Mouse (Mus musculus) liver, embryonic 13.5 days (tissue): Measurements from ENCODE around the gene Hras. TPM values are rescaled to one million over a fixed set of nuclear protein-coding genes. Genes with fewer than 3 reads are reported as not detected.

Experiments used
- ATAC-seq: fragments of 200-750 bp; cut with Nextera tagmentation; 2 replicates; pipeline ENCODE4 v1.8.0; 2017; ENCODE audit warnings: low read depth, mild to moderate bottlenecking, moderate number of reproducible peaks, moderate library complexity
- DNase-seq: peaks from one replicate; pipeline ENCODE4 v3.0.0; 2022
- H3K27ac ChIP-seq: fragments of 300-500 bp; sonication (generic); 2 replicates; pipeline ENCODE4 v1.5.1; 2015; ENCODE audit warnings: moderate library complexity, mild to moderate bottlenecking, inconsistent platforms
- H3K27me3 ChIP-seq: fragments of 300-500 bp; sonication (generic); 2 replicates; pipeline ENCODE4 v1.6.1; 2015; ENCODE audit warnings: mild to moderate bottlenecking, inconsistent platforms
- H3K36me3 ChIP-seq: fragments of 300-500 bp; sonication (generic); 2 replicates; pipeline ENCODE4 v1.6.1; 2015; ENCODE audit warnings: mild to moderate bottlenecking, inconsistent platforms
- H3K4me1 ChIP-seq: fragments of 300-500 bp; sonication (generic); replicated peaks from 2 replicates; pipeline ENCODE4 v1.6.1; 2015; ENCODE audit warnings: inconsistent platforms
- H3K4me2 ChIP-seq: fragments of 300-500 bp; sonication (generic); 2 replicates; pipeline ENCODE4 v1.6.1; 2015; ENCODE audit warnings: inconsistent platforms, mild to moderate bottlenecking, moderate library complexity
- H3K4me3 ChIP-seq: fragments of 300-500 bp; sonication (generic); replicated peaks from 2 replicates; pipeline ENCODE4 v1.5.1; 2015; ENCODE audit warnings: mild to moderate bottlenecking, inconsistent platforms
- H3K9ac ChIP-seq: fragments of 300-500 bp; sonication (generic); 2 replicates; pipeline ENCODE4 v1.6.1; 2015; ENCODE audit warnings: mild to moderate bottlenecking, inconsistent platforms
- H3K9me3 ChIP-seq: fragments of 300-500 bp; sonication (generic); replicated peaks from 2 replicates; pipeline ENCODE4 v1.6.1; 2016; ENCODE audit warnings: inconsistent platforms
- WGBS: fragments of 180-500 bp; shearing (Covaris S2); methylation state at CpG from one replicate; pipeline ENCODE4 v1.1.7; 2015; ENCODE audit not compliant: insufficient replicate concordance; 5-methylcytosine and 5-hydroxymethylcytosine counted together
- microRNA counts: library from miRNA; unstranded; fragments of <30 nt; microRNA quantifications from one replicate; lab custom pipeline; 2016
- microRNA-seq: library from miRNA; unstranded; fragments of <30 nt; microRNA quantifications from one replicate; pipeline ENCODE4, GENCODE M21; 2016
- polyA plus RNA-seq: library from polyadenylated mRNA; unstranded; fragments of >200 nt; fragmentation: Nextera tagmentation; extraction: Ambion mirVana; gene quantifications from 2 replicates; pipeline ENCODE4 v1.2.1, GENCODE M21; 2015

Gene Hras
- polyA plus RNA-seq, 1 experiment from 2014 or later: 104 TPM

DNA sequence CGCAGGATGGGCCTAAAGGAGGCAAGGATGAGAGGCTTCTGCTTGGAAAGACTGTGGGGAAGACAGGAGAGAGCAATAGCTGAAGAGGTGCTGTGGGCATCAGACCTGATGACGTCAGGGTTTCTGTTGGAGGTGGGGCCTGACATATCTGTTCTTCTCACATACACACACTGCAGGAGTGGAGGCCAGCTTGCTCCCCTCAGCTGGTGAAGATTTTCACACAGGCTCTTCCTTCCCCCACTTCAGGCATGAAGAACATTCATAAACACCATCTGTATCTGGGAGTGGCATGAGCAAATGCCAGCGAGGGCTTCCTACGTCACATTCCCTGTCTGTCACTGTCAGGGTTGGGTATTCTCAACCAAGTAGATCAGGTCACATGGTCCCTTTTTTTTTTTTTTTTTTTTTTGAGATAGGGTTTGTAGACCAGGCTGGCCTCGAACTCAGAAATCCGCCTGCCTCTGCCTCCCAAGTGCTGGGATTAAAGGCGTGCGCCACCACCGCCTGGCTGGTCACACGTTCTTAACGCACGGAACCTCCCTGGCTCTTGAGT, 47.7 kb downstream of the Hras start:
- no peaks in the 10 kb centered on the region for H3K9me3 ChIP-seq
- 68% methylated on average over 12 of the region's 12 CpGs for WGBS
- peak overlapping the region; percentile 67 for H3K9ac ChIP-seq
- H3K27ac ChIP-seq: peak overlapping the region; percentile 86
- peak; percentile 71 for DNase-seq
- H3K4me3 ChIP-seq: 0 out of 2 replicates have a peak overlapping the region, but pooled peaks have one; percentile 22
- no peaks in the 10 kb centered on the region for H3K27me3 ChIP-seq
- H3K4me1 ChIP-seq: peaks cover 79% of the 10 kb centered on the region
- H3K4me2 ChIP-seq: peak overlapping the region; percentile 50
- peak; percentile 86 for ATAC-seq
- peaks cover 98% of the 10 kb centered on the region for H3K36me3 ChIP-seq

- Histone ChIP-seq H3K4me2 (peak overlapping the region; percentile 50), H3K4me1 (peaks cover 86% of the 10 kb centered on the region), H3K9ac (peak overlapping the region; percentile 67), H3K4me3 (peak overlapping the region; percentile 22; the same call in 1 of the 2 replicates), H3K36me3 (peaks cover 98% of the 10 kb centered on the region), H3K27me3 (no peaks in the 10 kb centered on the region), H3K9me3 (no peaks in the 10 kb centered on the region), H3K27ac (peak overlapping the region; percentile 86)
- DNase-seq (no peak), ATAC-seq (0 out of 2 replicates have a peak, but pooled peaks have one; percentile 18)
- WGBS: 35% methylated on average over 1 of the region's 1 CpGs
Observed at GRCm38 (mm10) chr7:141145403-141145802, 48.4 kb downstream of the Hras start.

DNA sequence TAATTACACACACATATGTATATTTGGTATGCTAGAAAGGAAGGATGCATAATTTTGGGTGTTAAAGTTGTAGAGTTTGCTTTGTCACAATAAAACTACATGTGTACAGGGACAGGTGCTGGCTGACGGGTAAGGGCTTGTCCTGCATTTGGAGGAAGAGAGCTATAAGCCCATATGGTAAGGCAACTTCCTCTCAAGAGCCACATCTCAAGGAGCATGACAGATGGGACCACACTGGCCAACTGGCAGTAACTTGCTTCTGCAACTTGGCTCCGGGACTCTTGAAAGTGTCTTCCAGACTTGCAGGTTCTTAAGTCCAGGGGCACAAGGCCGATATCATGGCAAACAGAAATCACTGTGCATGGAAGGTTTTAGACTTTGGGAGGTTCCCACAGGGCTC, 49.2 kb downstream of the Hras start:
- no peak for ATAC-seq
- H3K36me3 ChIP-seq: peaks cover 98% of the 10 kb centered on the region
- WGBS: 83% methylated on average over 3 of the region's 3 CpGs
- H3K27me3 ChIP-seq: no peaks in the 10 kb centered on the region
- peak overlapping the region; percentile 50 for H3K4me2 ChIP-seq
- H3K4me1 ChIP-seq: peaks cover 93% of the 10 kb centered on the region
- H3K27ac ChIP-seq: peak overlapping the region; percentile 86
- no peak overlapping the region for H3K4me3 ChIP-seq
- H3K9ac ChIP-seq: peak overlapping the region; percentile 67
- no peaks in the 10 kb centered on the region for H3K9me3 ChIP-seq
- DNase-seq: no peak

- 89% methylated on average over 2 of the region's 2 CpGs for WGBS
- H3K4me1 ChIP-seq: peaks cover 98% of the 10 kb centered on the region
Observed at GRCm38 (mm10) chr7:141143861-141144260, 49.9 kb downstream of the Hras start.

DNA sequence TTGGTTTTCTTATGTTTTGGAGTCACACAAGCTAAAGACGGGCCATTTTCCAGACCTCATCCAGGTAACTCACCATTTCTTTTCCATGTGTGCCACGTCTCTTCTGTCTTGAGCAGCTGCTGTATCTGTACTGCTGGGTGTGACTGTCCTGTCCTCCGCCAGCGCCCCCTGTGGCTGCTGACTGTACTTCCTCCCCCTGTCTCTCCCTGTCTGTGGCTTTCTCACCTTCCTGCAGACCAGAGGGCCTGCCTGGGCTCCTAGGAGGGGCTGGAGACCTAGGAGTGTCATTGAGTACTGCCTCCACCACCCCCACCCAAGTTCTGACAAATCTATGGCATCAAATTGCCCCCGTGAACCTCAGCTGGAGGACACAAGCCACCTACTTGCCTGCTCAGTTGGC, 50.7 kb downstream of the Hras start:
- no peaks in the 10 kb centered on the region for H3K9me3 ChIP-seq
- no peaks in the 10 kb centered on the region for H3K27me3 ChIP-seq
- DNase-seq (peak; percentile 63), ATAC-seq (peak; percentile 18; the same call in 1 of the 2 replicates)
- H3K4me3 ChIP-seq: no peak overlapping the region
- whole genome bisulfite sequencing: 47% methylated on average over 5 of the region's 5 CpGs
- no peak overlapping the region for H3K4me2 ChIP-seq
- peak overlapping the region; percentile 63 for H3K27ac ChIP-seq
- peak overlapping the region; percentile 44; the same call in 1 of the 2 replicates for H3K9ac ChIP-seq
- peaks cover 99% of the 10 kb centered on the region for H3K4me1 ChIP-seq
- H3K36me3 ChIP-seq: peaks cover 100% of the 10 kb centered on the region

More at GRCm38 (mm10) chr7:141143861-141144260, 49.9 kb downstream of the Hras start:
- Histone ChIP-seq H3K9me3 (no peaks in the 10 kb centered on the region), H3K4me3 (no peak overlapping the region), H3K27me3 (no peaks in the 10 kb centered on the region), H3K4me2 (peak overlapping the region; percentile 3; the same call in 1 of the 2 replicates), H3K27ac (peak overlapping the region; percentile 86), H3K9ac (peak overlapping the region; percentile 29; the same call in 1 of the 2 replicates), H3K36me3 (peaks cover 100% of the 10 kb centered on the region)
- no peak for ATAC-seq
- DNase-seq: no peak

GRCm38 (mm10) chr7:141141326-141141725, 52.5 kb downstream of the Hras start:
- H3K9ac ChIP-seq: peak overlapping the region; percentile 46; the same call in 1 of the 2 replicates
- H3K4me1 ChIP-seq: peaks cover 99% of the 10 kb centered on the region
- peak overlapping the region; percentile 63; the same call in 1 of the 2 replicates for H3K27ac ChIP-seq
- peak overlapping the region; percentile 29 for H3K4me2 ChIP-seq
- WGBS: 42% methylated on average over 4 of the region's 4 CpGs
- peak; percentile 20; the same call in 1 of the 2 replicates for ATAC-seq
- no peak overlapping the region for H3K4me3 ChIP-seq
- peaks cover 100% of the 10 kb centered on the region for H3K36me3 ChIP-seq
- H3K9me3 ChIP-seq: no peaks in the 10 kb centered on the region
- DNase-seq: no peak
- no peaks in the 10 kb centered on the region for H3K27me3 ChIP-seq

MicroRNAs encoded within 50 kb of the gene (microRNA counts, 519-probe panel; counts per million panel counts)
- microRNA mmu-miR-210 (lab: Ali Mortazavi, UCI): 4,369 counts per million, percentile 39 among the panel's probes with 10 or more counts

Small RNAs within 50 kb of the gene (microRNA-seq; reads per million reads assigned to microRNA genes)
- gene Mir210: 1,029 reads per million, percentile 76 among the genes with 10 or more reads in this experiment

Other genes with a start within 250 kb of the Hras start
- gene Ifitm5, start 243.7 kb downstream of the Hras start, polyA plus RNA-seq: 0.35 and 0.61 TPM in 2 replicates
- not detected in 2 replicates for gene Gm45717, start 238.1 kb downstream of the Hras start, polyA plus RNA-seq
- 309 and 331 TPM in 2 replicates for gene Ifitm2, start 238.0 kb downstream of the Hras start, polyA plus RNA-seq
- 22.3 and 24.0 TPM in 2 replicates for gene Ifitm1, start 226.8 kb downstream of the Hras start, polyA plus RNA-seq
- gene Ifitm3, start 183.2 kb downstream of the Hras start, polyA plus RNA-seq: 53.9 and 61.7 TPM in 2 replicates
- gene Ifitm6, start 176.1 kb downstream of the Hras start, polyA plus RNA-seq: 2.7 and 2.9 TPM in 2 replicates
- gene Gm17387, start 164.9 kb downstream of the Hras start, polyA plus RNA-seq: not detected in 2 replicates
- 0.75 and 0.81 TPM in 2 replicates for gene B4galnt4, start 132.9 kb downstream of the Hras start, polyA plus RNA-seq
- gene Pkp3, start 115.8 kb downstream of the Hras start, polyA plus RNA-seq: 0.70 and 0.71 TPM in 2 replicates
- gene Sigirr, start 93.4 kb downstream of the Hras start, polyA plus RNA-seq: 16.5 and 16.9 TPM in 2 replicates
- 0.12 and 0.20 TPM in 2 replicates for gene Ano9, start 76.2 kb downstream of the Hras start, polyA plus RNA-seq
- 138 and 147 TPM in 2 replicates for gene Ptdss2, start 71.6 kb downstream of the Hras start, polyA plus RNA-seq
- gene Rnh1, start 21.1 kb downstream of the Hras start, polyA plus RNA-seq: 55.0 and 58.0 TPM in 2 replicates
- 12.2 and 15.5 TPM in 2 replicates for gene Lrrc56, start 152 bp upstream of the Hras start, polyA plus RNA-seq
- gene Lmntd2, start 20.1 kb upstream of the Hras start, polyA plus RNA-seq: 0.59 and 0.71 TPM in 2 replicates
- 23.9 and 26.7 TPM in 2 replicates for gene Rassf7, start 21.9 kb upstream of the Hras start, polyA plus RNA-seq
- 32.6 and 34.9 TPM in 2 replicates for gene Phrf1, start 34.8 kb upstream of the Hras start, polyA plus RNA-seq
- 6.3 and 6.4 TPM in 2 replicates for gene Irf7, start 72.5 kb upstream of the Hras start, polyA plus RNA-seq
- 0.10 and 0.32 TPM in 2 replicates for gene Cdhr5, start 82.8 kb upstream of the Hras start, polyA plus RNA-seq
- 0.22 TPM in 1 of 2 replicates, not detected in the other for gene Sct, start 85.1 kb upstream of the Hras start, polyA plus RNA-seq
- gene Drd4, start 98.0 kb upstream of the Hras start, polyA plus RNA-seq: 0.03 TPM in 1 of 2 replicates, not detected in the other
- 16.3 and 17.1 TPM in 2 replicates for gene Deaf1, start 133.7 kb upstream of the Hras start, polyA plus RNA-seq
- 18.2 and 19.6 TPM in 2 replicates for gene Tmem80, start 133.7 kb upstream of the Hras start, polyA plus RNA-seq
- 5.1 and 6.6 TPM in 2 replicates for gene Eps8l2, start 144.9 kb upstream of the Hras start, polyA plus RNA-seq
- gene Taldo1, start 198.2 kb upstream of the Hras start, polyA plus RNA-seq: 518 and 542 TPM in 2 replicates
- gene Gatd1, start 220.1 kb upstream of the Hras start, polyA plus RNA-seq: 18.1 and 18.3 TPM in 2 replicates
- 0.10 and 0.14 TPM in 2 replicates for gene Cend1, start 235.5 kb upstream of the Hras start, polyA plus RNA-seq
- gene Slc25a22, start 243.9 kb upstream of the Hras start, polyA plus RNA-seq: 16.6 and 20.4 TPM in 2 replicates